Mouse (Mus musculus) kidney, adult 2 months (tissue): ENCODE results near the gene Rps6kb2.

Experiments
- CTCF ChIP-seq: fragments of 200-500 bp; conservative IDR thresholded peaks from 2 replicates; pipeline ENCODE4 v1.5.1; 2011; ENCODE audit warnings: low read depth, mild to moderate bottlenecking, control low read depth, low read length, moderate library complexity, mixed read lengths; ENCODE audit not compliant: insufficient read depth, insufficient read length
- POLR2A ChIP-seq: fragments of 200-500 bp; IDR thresholded peaks from one replicate; pipeline ENCODE4 v1.6.1; 2011; ENCODE audit warnings: low read depth, low read length, control low read depth

- no peak for TF ChIP-seq CTCF
- TF ChIP-seq POLR2A = no peak
Observed at GRCm38 (mm10) chr19:4156771-4157170, 6.4 kb downstream of the Rps6kb2 start.
